Mouse (Mus musculus) ES-Bruce4 (cell line): ENCODE measurements around the gene Rtkn2.

Experiments used
- CTCF ChIP-seq: IDR thresholded peaks from one replicate; pipeline ENCODE4 v1.8.1; 2011; ENCODE audit warnings: low read depth, low read length
- POLR2A ChIP-seq: IDR thresholded peaks from one replicate; pipeline ENCODE4 v1.8.1; 2011; ENCODE audit warnings: low read length; ENCODE audit not compliant: insufficient read depth

DNA sequence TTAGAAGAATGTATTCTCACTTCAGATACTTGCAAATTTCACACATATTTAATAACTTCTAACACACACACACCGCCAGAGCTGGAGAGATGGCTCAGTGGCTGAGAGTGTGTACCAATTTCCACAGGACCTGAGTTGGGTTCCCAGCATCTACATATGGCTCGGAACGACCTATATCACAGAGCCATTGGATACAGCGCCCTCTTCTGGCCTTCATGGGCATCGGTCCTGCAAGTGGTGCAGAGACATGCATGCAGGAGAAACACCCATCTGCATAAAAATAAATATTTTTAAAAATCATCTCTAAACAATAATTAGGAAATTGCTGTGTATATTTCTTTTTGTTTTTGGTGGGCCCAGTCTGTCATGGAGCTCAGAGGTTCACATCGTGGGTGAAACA is 22.1 kb downstream of the Rtkn2 start:
- TF ChIP-seq CTCF (peak; percentile 80), POLR2A (no peak)
